Mouse (Mus musculus) retina, adult 2 months (tissue): ENCODE data around the gene C1qtnf6.

Source experiments
- DNase-seq: peaks from one replicate; pipeline ENCODE4 v3.0.0-alpha.2; 2012; ENCODE audit warnings: low read depth, low spot score

Gene C1qtnf6

GRCm38 (mm10) chr15:78546060-78546459 is 14.8 kb upstream of the C1qtnf6 start:
- DNase-seq, result no peak

DNA sequence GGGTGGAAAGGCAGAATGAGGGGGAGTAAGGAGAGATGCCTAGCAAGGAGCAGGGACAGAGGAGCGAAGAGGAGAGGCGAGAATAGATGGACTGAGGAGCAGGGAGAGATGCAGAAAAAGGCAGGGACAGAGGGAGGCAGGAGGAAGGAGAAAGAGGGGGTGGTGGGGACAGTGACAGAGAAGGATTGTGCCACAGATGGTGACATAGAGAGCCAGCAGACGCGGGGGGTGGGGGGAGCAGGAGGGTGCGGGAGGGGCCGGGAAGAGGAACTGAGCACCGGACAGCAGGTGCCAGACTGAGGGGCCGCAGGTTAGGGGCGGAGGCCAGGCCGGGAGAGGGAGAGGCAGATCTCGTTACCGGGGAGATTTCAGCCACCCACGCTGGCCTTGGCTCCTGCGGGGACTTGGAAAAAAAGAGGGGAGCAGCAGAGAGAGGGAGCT is 13.4 kb upstream of the C1qtnf6 start, which contains the start of gene Sstr3:
Sstr3 (minus strand) TSS at position 125 of the 441 bp plus-strand sequence.
- DNase-seq, result no peak

DNA sequence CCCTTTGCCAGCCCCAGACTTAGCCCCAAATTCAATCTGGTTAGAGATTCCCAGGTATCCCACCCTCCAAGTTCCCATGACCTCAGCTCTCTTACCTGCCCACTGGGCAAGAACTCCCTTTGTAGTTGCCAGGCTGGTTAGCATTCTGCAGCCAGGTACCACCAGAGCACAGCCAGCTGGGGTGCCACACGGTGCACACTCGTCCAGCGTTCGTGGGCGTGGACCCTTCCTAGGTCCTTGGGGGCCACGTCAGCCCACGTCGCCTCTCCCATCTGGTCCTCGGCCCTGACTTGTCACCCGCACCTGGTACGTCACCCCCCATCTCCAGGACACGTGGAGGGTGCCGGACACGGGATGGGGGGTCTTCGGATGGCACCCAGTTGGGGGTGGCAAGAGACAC is 12.8 kb upstream of the C1qtnf6 start:
- DNase-seq, result no peak

DNA sequence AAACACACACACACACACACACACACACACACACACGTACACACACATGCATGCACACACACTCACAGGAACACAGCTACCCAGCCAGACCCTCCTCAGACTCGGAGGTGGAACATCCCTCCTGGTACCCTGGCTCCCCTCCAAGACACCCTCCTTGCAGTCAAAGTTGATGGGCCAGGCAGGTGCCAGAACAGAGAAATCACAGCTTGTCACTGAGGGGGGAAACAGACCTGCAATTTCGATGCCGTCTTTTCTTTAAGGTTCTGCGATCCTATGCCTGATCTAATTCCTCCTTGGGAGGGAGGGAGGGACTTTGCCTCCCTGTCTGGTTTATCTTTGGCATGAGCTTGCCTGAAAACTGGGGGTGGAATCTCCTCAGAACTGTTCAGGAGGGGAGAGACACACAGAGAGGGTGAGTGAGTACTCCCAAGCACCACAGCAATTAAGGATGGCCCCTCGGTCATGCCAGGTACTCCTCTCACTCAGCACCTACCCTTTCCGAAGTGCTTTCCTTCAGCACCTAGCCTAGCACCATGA is 11.6 kb upstream of the C1qtnf6 start:
- no peak for DNase-seq

DNA sequence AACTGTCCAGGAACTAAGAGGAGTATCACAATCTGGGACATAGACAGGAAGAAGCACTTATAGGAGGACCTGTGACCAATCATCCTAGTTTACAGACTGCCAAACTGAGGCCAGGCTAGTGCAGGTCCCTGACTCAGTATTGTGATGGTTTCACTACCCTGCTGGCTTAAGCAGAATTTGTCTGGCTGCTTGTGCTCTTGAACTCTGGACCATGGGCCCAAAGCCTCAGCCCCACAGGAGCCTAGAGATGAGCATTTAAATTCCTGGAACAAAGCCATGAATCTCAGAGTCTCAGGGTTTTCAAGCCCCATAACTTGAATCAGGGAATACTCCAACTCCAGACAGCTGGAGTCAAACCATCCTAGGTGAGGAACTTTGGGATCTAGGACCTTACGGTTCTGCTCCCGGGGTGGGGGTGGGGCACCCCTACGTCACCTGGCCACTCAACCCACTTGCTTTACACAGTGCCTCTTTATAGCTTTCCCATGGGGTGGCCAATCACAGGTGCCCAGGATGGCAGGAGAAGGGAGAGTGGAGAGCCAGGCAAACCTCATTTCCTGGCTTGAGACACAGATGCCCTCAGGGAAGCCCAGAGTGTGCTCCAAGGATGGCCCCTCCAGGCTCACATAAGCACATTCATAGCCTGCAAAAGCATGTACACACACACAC is 11.0 kb upstream of the C1qtnf6 start:
- DNase-seq, result no peak

GRCm38 (mm10) chr15:78541606-78542005 is 10.4 kb upstream of the C1qtnf6 start:
- no peak for DNase-seq

DNA sequence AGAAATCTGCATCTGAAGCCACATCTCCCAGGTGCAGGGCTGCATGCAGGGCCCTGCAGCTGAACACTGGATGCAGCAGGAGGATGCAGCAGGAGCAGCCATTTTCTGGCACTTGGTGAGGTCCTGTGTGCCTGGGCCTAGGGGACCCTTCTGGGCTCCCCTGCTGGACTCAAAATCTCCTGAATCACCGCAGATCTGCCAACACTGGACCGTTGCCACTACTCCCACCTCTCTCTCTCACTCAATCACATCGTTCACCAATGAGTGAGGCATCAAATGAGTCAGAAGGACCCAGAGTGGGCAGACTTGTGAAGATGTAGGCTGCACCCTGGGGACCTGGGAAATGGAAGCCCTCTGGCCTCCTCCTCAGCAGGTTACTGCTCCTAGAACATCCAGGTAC is 9.8 kb upstream of the C1qtnf6 start:
- DNase-seq, result no peak

GRCm38 (mm10) chr15:78535723-78536421 is 4.7 kb upstream of the C1qtnf6 start:
- no peak for DNase-seq

DNA sequence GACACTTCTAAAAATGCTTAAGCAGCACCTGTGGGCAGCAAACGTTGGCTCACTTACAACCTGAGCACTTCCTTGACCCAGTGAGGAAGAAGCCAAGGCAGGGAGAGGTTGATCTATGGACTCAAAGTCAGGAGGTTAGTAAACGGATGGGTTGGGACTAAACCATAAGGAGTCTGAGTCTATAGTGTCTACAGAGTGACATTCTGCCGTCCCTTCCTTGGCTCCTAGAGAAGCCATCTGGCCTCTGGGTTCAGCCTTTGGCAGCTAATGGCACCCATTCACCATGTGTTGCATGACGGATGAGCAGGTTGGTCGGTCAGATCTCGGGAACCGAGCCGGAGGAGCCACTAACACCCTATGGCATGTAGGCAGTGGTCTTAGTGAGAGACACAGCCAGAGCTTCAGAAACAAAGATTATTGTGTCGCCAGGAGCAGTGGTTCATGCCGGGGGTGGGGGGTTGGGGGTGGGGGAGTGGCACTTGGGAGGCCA is 2.2 kb upstream of the C1qtnf6 start:
- no peak for DNase-seq

DNA sequence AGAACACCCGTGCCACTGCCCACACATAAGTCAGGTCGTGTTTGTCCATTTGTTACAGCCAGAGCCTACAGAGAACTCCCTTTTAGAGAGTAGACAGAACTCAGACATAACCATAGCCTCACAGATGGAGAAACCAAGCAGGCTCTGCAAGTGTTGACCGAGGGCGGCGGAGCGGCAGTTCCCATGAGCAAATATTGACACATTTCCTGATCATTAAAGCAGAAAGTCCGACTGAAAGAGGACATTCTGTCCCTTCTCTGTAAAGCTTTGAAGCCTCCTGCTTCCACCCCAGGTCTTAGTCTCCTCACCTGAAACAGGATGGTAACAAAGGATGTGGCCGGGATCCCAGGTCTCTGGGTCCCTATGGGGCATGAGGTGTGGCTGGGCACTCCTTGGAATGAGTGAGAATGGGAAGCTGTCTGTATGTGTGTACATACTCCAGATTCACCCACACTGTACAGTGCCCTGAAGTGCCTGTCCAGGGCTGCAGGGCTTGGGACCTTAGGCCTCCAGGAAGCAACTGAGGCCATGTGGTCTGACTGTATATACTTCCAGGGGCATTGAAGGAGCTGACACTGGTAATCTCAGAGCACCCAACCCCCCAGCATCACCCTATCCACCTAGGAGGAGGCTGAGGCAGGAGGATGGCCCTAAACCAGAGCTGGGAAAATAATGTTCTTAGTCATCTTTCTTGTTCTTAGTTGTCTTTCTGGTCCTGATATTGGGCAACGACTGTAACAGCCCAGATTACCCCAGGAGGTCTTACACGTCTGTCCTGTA is 1.5 kb upstream of the C1qtnf6 start:
- DNase-seq, result no peak

DNA sequence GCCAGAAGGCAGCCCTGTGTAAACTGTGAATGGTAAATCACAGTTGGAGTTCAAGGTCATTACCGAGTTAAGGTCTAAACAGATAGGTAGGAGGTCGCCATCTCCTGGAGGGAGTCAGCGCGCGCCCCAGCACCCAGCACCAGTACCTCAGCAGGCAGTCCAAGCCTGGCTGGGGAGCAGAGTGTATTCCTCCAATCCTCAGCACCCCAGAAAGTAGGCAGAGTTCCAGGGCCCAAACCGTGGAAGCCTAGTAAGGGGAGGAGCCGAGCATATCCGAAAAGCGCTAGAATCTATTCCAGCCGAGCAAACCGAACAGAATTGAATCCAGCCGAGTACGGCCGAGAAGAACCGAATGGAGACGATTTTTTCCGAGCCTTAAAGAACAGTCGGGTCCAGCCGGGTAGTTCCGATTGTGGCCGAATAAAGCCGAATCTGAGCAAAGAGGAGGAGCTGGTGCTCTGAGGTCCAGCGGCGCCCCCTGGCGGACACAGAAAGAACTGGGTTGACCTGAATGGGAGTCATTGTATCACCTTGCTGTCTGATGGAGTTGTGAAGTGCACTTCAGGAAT is 769 bp upstream of the C1qtnf6 start:
- peak; percentile 79 for DNase-seq

DNA sequence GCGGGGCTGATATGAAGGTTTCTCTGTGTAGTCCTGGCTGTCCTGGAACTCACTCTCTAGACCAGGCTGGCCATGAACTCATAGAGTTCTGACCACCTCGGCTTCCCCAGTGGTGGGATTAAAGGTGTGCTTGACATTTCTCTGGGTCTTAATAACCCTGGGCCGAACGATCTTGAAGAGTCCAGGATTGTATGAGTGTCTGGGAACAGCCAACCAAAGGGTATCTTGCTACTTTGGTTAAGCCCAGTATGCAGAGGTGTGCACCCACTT is 170 bp upstream of the C1qtnf6 start:
- no peak for DNase-seq

DNA sequence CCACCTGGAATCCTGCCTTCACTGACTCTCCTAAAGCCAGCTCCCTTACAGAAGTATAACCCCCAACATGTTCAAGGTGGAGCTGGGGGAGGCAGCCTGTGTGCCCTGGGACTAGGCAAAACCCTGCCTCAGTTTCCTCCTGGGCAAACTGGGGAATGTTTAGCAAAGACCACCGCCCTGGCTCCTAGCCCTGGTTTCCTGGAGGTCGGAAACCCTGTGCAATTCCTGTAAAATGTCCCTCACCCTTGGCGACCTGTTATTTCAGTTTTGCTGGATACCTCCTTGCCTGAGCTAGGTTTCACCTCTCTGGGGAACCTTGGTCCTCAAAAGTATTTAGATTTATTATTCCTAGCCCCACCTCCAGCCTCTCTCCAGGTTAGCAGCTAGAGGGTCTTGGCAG is 1.1 kb downstream of the C1qtnf6 start:
- no peak for DNase-seq

DNA sequence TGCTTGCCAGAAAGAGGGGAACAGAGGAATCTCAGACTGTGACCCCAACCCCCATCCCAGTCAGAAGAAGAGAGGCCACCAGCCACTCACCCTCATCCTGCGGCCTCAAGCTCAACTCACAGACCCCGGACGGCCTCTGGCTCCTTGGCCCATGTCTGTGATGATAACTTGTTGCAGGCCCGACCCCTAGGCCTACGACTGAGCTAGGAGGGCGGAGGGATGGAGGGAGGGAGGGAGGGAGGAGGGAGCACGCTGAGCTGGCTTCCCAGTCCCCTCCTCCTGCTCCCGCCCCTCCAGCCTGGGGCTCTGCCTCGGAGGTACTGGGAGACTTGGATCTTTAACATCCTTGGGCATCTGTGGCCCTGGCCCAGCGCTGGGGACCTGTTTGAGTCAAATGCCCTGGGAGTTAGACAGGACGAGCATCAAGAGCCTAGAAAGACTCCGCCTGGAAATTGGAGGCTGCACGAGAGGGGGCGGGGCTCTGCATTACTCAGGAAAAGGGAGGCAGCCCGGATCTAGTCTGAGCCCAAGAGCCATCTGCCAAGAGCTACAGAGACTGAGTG is 1.7 kb downstream of the C1qtnf6 start:
- DNase-seq, result no peak

GRCm38 (mm10) chr15:78528726-78529411 is 2.3 kb downstream of the C1qtnf6 start:
- no peak for DNase-seq

GRCm38 (mm10) chr15:78527973-78528372 is 3.2 kb downstream of the C1qtnf6 start:
- no peak for DNase-seq

- DNase-seq, result no peak
Measured at GRCm38 (mm10) chr15:78524163-78524562, 7.1 kb downstream of the C1qtnf6 start.

DNA sequence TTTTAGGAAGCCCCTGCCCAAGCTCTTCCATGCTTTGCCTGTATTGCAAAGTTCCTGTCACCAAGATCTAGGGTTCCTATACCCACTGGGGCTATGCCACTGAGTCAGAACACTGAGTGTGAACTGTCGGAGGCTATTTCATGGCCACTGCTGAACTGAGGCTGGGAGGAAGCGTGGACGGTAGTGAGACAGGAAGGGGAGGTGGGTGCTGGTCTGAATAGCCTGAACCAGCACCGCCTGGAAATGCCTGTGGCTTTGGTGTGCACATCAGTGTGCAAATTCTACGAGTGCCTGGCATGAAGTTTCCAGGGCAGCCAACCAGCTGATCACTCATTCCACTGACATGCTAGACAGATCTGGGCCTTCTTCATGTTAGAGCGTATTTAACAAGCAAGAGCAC is 9.3 kb downstream of the C1qtnf6 start:
- DNase-seq, result no peak

DNA sequence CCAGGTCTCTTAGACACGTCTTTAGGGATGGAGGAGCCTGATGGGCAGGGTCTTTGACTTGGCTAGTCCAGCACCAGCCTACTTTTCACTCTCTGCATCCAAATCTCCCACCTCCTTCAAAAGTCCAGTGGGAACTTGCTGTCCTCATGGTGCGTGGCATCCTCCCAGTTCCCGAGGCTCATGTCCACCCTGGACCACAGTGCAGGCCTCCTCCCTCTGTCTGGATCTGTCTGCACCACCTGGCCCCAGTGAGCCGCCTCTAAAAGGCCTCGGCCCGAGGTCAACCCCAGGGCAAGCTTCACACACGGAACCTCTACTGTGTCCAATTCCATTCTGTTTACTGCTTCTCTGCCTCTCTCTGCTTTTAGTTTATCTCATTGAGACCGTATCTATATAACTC is 9.9 kb downstream of the C1qtnf6 start:
- DNase-seq, result no peak

GRCm38 (mm10) chr15:78520112-78520715 is 11.0 kb downstream of the C1qtnf6 start:
- DNase-seq, result no peak

DNA sequence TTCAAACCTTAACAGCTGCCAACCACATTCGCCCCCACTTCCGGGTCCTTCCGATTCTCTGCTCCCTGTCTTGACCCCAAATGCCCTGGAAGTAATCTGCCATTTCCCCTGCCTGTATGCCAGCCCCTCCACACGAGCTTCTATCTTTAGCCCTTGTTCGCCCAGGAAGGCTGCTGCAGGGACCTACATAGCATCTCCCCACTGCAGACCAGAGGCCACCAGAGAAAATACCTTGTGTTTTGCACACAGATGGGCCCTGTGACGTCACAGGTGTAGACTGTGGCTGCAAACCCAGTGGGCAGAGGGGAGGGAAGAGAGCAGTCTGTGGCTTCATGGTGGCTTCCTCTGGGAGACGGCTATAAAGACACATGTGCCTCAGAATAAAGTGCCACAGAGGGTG is 13.0 kb downstream of the C1qtnf6 start:
- no peak for DNase-seq
